Mouse (Mus musculus): ENCODE measurements around the gene Eps8l2.

Eps8l2 gene

GRCm38 (mm10) chr7:141364349-141365048, 25.8 kb downstream of the Eps8l2 start:
- DNase-seq (ENCODE audit: low spot score in 2 of 2) = no peak

GRCm38 (mm10) chr7:141365049-141365445, 26.4 kb downstream of the Eps8l2 start:
- no peak for DNase-seq (ENCODE audit: low spot score in 2 of 2)

GRCm38 (mm10) chr7:141367358-141367757, 28.7 kb downstream of the Eps8l2 start:
- no peak for DNase-seq (ENCODE audit: low spot score in 2 of 2)

GRCm38 (mm10) chr7:141369918-141370317, 31.2 kb downstream of the Eps8l2 start:
- no peak for DNase-seq (ENCODE audit: low spot score in 2 of 2)

- no peak for DNase-seq (ENCODE audit: low spot score in 2 of 2)
These were observed 33.4 kb downstream of the Eps8l2 start for GRCm38 (mm10) chr7:141371942-141372595.

- no peak for DNase-seq (ENCODE audit: low spot score in 2 of 2)
These were observed 34.9 kb downstream of the Eps8l2 start for GRCm38 (mm10) chr7:141373611-141374010.

GRCm38 (mm10) chr7:141374399-141374798, 35.7 kb downstream of the Eps8l2 start:
- DNase-seq (ENCODE audit: low spot score in 2 of 2) = no peak

- DNase-seq (ENCODE audit: low spot score in 2 of 2) = no peak
These were observed 40.9 kb downstream of the Eps8l2 start for GRCm38 (mm10) chr7:141379584-141379983.

GRCm38 (mm10) chr7:141381068-141381835, 42.6 kb downstream of the Eps8l2 start:
- no peak for DNase-seq (ENCODE audit: low spot score in 2 of 2)

GRCm38 (mm10) chr7:141387807-141388486, 49.3 kb downstream of the Eps8l2 start:
- DNase-seq (ENCODE audit: low spot score in 2 of 2) = no peak

- DNase-seq (ENCODE audit: low spot score in 2 of 2) = no peak
These were observed 49.9 kb downstream of the Eps8l2 start for GRCm38 (mm10) chr7:141388487-141389109.

GRCm38 (mm10) chr7:141390326-141391259, 51.9 kb downstream of the Eps8l2 start:
- no peak for DNase-seq (ENCODE audit: low spot score in 2 of 2)

GRCm38 (mm10) chr7:141391625-141392551, 53.2 kb downstream of the Eps8l2 start, which contains the start of gene Taldo1:
Gene Taldo1, plus strand, starts transcription at chr7:141392199.
- peak; percentile 94 to 96 for DNase-seq (ENCODE audit: low spot score in 2 of 2)

- no peak for DNase-seq (ENCODE audit: low spot score in 2 of 2)
These were observed 54.0 kb downstream of the Eps8l2 start for GRCm38 (mm10) chr7:141392552-141393222.

- no peak for DNase-seq (ENCODE audit: low spot score in 2 of 2)
These were observed 55.5 kb downstream of the Eps8l2 start for GRCm38 (mm10) chr7:141394158-141394557.

GRCm38 (mm10) chr7:141394771-141395170, 56.1 kb downstream of the Eps8l2 start:
- no peak for DNase-seq (ENCODE audit: low spot score in 2 of 2)

- DNase-seq (ENCODE audit: low spot score in 2 of 2) = no peak
These were observed 56.7 kb downstream of the Eps8l2 start for GRCm38 (mm10) chr7:141395348-141395747.

- no peak for DNase-seq (ENCODE audit: low spot score in 2 of 2)
These were observed 64.6 kb downstream of the Eps8l2 start for GRCm38 (mm10) chr7:141403305-141403704.

GRCm38 (mm10) chr7:141405466-141405865, 66.8 kb downstream of the Eps8l2 start:
- no peak for DNase-seq (ENCODE audit: low spot score in 2 of 2)

Measured in right cerebral cortex, postnatal 36 days (tissue).